Mouse (Mus musculus) embryonic stem cell, embryonic (primary cell): ENCODE results near the gene Slc19a3.

Experiments used
- CTCF ChIA-PET, 4 experiments: fragments of 300-600 bp in 2 of 4; fragments of 350-600 bp in 2 of 4; sonication (Branson Sonifier 250); formaldehyde crosslinking; loops; one replicate each; lab custom pipeline; 2022; ENCODE audit warnings: inconsistent platforms in 2 of 4; lab: Charles Lee
- POLR2A ChIA-PET, 4 experiments: fragments of 300-600 bp in 2 of 4; fragments of 350-600 bp in 2 of 4; sonication (Branson Sonifier 250); formaldehyde crosslinking; loops; one replicate each; lab custom pipeline; 2022; ENCODE audit warnings: antibody characterized with exemption in 4 of 4, inconsistent platforms in 1 of 4; lab: Charles Lee

The Slc19a3 gene

GRCm38 (mm10) chr1:82973244-82973643, 65.0 kb downstream of the Slc19a3 start:
- POLR2A ChIA-PET = interaction anchor here in 2 of 4 experiments (0.7 to 2.3 kb wide), 10 partner anchors 9 to 151 kb away, joined by 3 to 8 read pairs (median 5); partner anchors contain the start of genes Gm47955 (in 1 of the 2) and Slc19a3 (in 1 of the 2)
- CTCF ChIA-PET = interaction anchor here in 2 of 4 experiments (1.2 to 1.8 kb wide), 5 partner anchors 12 to 186 kb away, joined by 3 to 5 read pairs (median 3); no protein-coding TSS in a partner anchor

- ChIA-PET POLR2A (no interaction called here), CTCF (interaction anchor here in 1 of 4 experiments (1.2 kb wide), 1 partner anchor 15 kb away, joined by 3 read pairs; no protein-coding TSS in a partner anchor)
Observed at GRCm38 (mm10) chr1:82972046-82972445, 66.2 kb downstream of the Slc19a3 start.

GRCm38 (mm10) chr1:82966413-82966812, 71.8 kb downstream of the Slc19a3 start:
- POLR2A ChIA-PET = interaction anchor here in 2 of 4 experiments (0.6 to 1.5 kb wide), 3 partner anchors 13 to 712 kb away, joined by 3 to 5 read pairs (median 4); no protein-coding TSS in a partner anchor
- CTCF ChIA-PET = interaction anchor here in 2 of 4 experiments (0.6 to 0.8 kb wide), 3 partner anchors 81 to 160 kb away, joined by 3 to 8 read pairs (median 3); no protein-coding TSS in a partner anchor
